Mouse (Mus musculus) neural tube, embryonic 11.5 days (tissue): ENCODE measurements around the gene Spink2. TPM values are rescaled to one million over a fixed set of nuclear protein-coding genes. Genes with fewer than 3 reads are reported as not detected.

ENCODE experiments used
- ATAC-seq: fragments of 200-750 bp; cut with Nextera tagmentation; 2 replicates; pipeline ENCODE4 v1.8.0; 2017; ENCODE audit warnings: moderate number of reproducible peaks, mild to moderate bottlenecking, moderate TSS enrichment, moderate library complexity; ENCODE audit not compliant: insufficient read depth, low FRiP score, low TSS enrichment
- DNase-seq: peaks from one replicate; pipeline ENCODE4 v3.0.0-alpha.2; 2015; ENCODE audit warnings: low spot score
- H3K27ac ChIP-seq: fragments of 300-500 bp; sonication (generic); 2 replicates; pipeline ENCODE4 v1.5.1; 2014; ENCODE audit warnings: low read depth, mild to moderate bottlenecking, low read length
- H3K27me3 ChIP-seq: fragments of 300-500 bp; sonication (generic); 2 replicates; pipeline ENCODE4 v1.6.1; 2014; ENCODE audit warnings: mild to moderate bottlenecking, low read length, mixed read lengths; ENCODE audit not compliant: control insufficient read depth, insufficient read depth
- H3K36me3 ChIP-seq: fragments of 300-500 bp; sonication (generic); 2 replicates; pipeline ENCODE4 v1.6.1; 2014; ENCODE audit warnings: mild to moderate bottlenecking, low read length, moderate library complexity, mixed read lengths; ENCODE audit not compliant: control insufficient read depth, insufficient read depth
- H3K4me1 ChIP-seq: fragments of 300-500 bp; sonication (generic); 2 replicates; pipeline ENCODE4 v1.6.1; 2014; ENCODE audit warnings: low read length, mixed read lengths; ENCODE audit not compliant: control insufficient read depth, insufficient read depth
- H3K4me2 ChIP-seq: fragments of 300-500 bp; sonication (generic); 2 replicates; pipeline ENCODE4 v1.6.1; 2014; ENCODE audit warnings: low read depth, mild to moderate bottlenecking, moderate library complexity
- H3K4me3 ChIP-seq: fragments of 300-500 bp; sonication (generic); 2 replicates; pipeline ENCODE4 v1.5.1; 2014; ENCODE audit warnings: low read depth, low read length
- H3K9ac ChIP-seq: fragments of 300-500 bp; sonication (generic); 2 replicates; pipeline ENCODE4 v1.6.1; 2014; ENCODE audit warnings: mild to moderate bottlenecking, low read length
- H3K9me3 ChIP-seq: fragments of 300-500 bp; sonication (generic); 2 replicates; pipeline ENCODE4 v1.6.1; 2016; ENCODE audit warnings: low read length; ENCODE audit not compliant: control insufficient read depth
- WGBS: fragments of 180-500 bp; shearing (Covaris S2); extraction: QIAGEN DNeasy Blood & Tissue Kit; methylation state at CpG from one replicate; pipeline ENCODE4 v1.1.7; 2014; 5-methylcytosine and 5-hydroxymethylcytosine counted together
- polyA plus RNA-seq: library from polyadenylated mRNA; unstranded; fragments of >200 nt; fragmentation: Nextera tagmentation; extraction: Ambion mirVana; gene quantifications from 2 replicates; pipeline ENCODE4 v1.2.1, GENCODE M21; 2014

Gene Spink2
- polyA plus RNA-seq, 1 experiment from 2014 or later, result 2.1 TPM

GRCm38 (mm10) chr5:77217724-77218123 lies 6.5 kb upstream of the Spink2 start:
- Histone ChIP-seq H3K4me1 (no peaks in the 10 kb centered on the region), H3K9ac (no peak overlapping the region), H3K27me3 (no peaks in the 10 kb centered on the region), H3K4me2 (no peak overlapping the region), H3K4me3 (no peak overlapping the region), H3K27ac (no peak overlapping the region), H3K36me3 (no peaks in the 10 kb centered on the region), H3K9me3 (no peaks in the 10 kb centered on the region)
- no peak for DNase-seq
- ATAC-seq, result no peak
- 15% methylated on average over 2 of the region's 2 CpGs for WGBS

DNA sequence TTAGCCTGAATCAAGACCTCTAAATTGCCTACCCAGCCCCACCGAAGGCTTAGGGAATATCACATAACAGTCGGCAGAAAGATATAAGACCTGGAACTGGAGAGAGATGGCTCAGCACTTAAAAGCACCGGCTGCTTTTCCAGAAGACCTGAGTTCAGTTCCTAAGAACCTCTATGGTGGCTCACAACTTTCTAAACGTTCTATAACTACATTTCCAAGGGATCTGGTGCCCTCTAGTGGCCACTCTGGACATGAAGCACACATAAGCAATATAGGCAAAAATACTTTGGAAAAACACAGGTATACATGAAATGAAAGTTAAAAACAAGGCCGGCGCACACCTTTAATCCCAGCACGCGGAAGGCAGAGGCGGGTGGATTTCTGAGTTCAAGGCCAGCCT lies 5.9 kb upstream of the Spink2 start:
- 15% methylated on average over 9 of the region's 9 CpGs for WGBS
- Histone ChIP-seq H3K27me3 (no peaks in the 10 kb centered on the region), H3K4me2 (no peak overlapping the region), H3K9ac (no peak overlapping the region), H3K36me3 (no peaks in the 10 kb centered on the region), H3K27ac (no peak overlapping the region), H3K4me1 (no peaks in the 10 kb centered on the region), H3K4me3 (no peak overlapping the region), H3K9me3 (no peaks in the 10 kb centered on the region)
- peak; percentile 81 for DNase-seq
- no peak for ATAC-seq

GRCm38 (mm10) chr5:77206134-77206533 lies 5.1 kb downstream of the Spink2 start:
- H3K4me2 ChIP-seq, result no peak overlapping the region
- ATAC-seq, result no peak
- peaks cover 1% of the 10 kb centered on the region; the same call in 1 of the 2 replicates for H3K4me1 ChIP-seq
- WGBS, result 58% methylated on average over 11 of the region's 11 CpGs
- no peaks in the 10 kb centered on the region for H3K9me3 ChIP-seq
- no peaks in the 10 kb centered on the region for H3K36me3 ChIP-seq
- DNase-seq, result peak; percentile 14
- no peak overlapping the region for H3K9ac ChIP-seq
- no peak overlapping the region for H3K4me3 ChIP-seq
- H3K27ac ChIP-seq, result no peak overlapping the region
- H3K27me3 ChIP-seq, result no peaks in the 10 kb centered on the region

DNA sequence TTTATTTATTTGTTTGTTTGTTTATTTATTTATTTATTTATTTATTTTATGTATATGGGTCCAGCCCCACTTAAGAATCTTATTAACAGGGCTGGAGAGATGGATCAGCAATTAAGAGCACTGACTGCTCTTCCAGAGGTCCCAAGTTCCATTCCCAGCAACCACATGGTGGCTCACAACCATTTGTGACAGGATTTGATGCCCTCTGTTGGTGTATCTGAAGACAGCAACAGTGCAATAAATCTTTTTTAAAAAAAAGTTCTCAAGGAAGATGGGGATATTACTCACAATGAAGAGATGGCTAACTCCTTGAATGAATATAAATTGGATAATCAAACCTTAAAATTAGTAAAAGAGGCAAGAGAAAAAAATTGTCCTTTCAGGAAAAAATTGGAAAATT lies 9.0 kb downstream of the Spink2 start:
- Histone ChIP-seq H3K4me1 (no peaks in the 10 kb centered on the region), H3K4me3 (no peak overlapping the region), H3K4me2 (no peak overlapping the region), H3K27ac (no peak overlapping the region), H3K27me3 (no peaks in the 10 kb centered on the region), H3K9me3 (no peaks in the 10 kb centered on the region), H3K36me3 (no peaks in the 10 kb centered on the region), H3K9ac (no peak overlapping the region)
- DNase-seq (no peak), ATAC-seq (no peak)

GRCm38 (mm10) chr5:77200695-77201094 lies 10.6 kb downstream of the Spink2 start:
- H3K27me3 ChIP-seq, result no peaks in the 10 kb centered on the region
- ATAC-seq, result no peak

GRCm38 (mm10) chr5:77193951-77194350 lies 17.3 kb downstream of the Spink2 start:
- Histone ChIP-seq H3K4me2 (no peak overlapping the region), H3K9ac (no peak overlapping the region), H3K36me3 (no peaks in the 10 kb centered on the region), H3K27ac (no peak overlapping the region), H3K9me3 (no peaks in the 10 kb centered on the region), H3K4me3 (no peak overlapping the region), H3K4me1 (no peaks in the 10 kb centered on the region), H3K27me3 (no peaks in the 10 kb centered on the region)
- ATAC-seq (no peak), DNase-seq (peak; percentile 53)
- 43% methylated on average over 3 of the region's 3 CpGs for WGBS

More at GRCm38 (mm10) chr5:77200695-77201094, 10.6 kb downstream of the Spink2 start:
- WGBS, result 76% methylated on average over 4 of the region's 4 CpGs
- Histone ChIP-seq H3K9ac (no peak overlapping the region), H3K36me3 (no peaks in the 10 kb centered on the region), H3K4me3 (no peak overlapping the region), H3K27ac (no peak overlapping the region), H3K9me3 (no peaks in the 10 kb centered on the region), H3K4me1 (no peaks in the 10 kb centered on the region), H3K4me2 (no peak overlapping the region)
- no peak for DNase-seq

- Histone ChIP-seq H3K4me3 (no peak overlapping the region), H3K9ac (no peak overlapping the region), H3K4me2 (no peak overlapping the region), H3K36me3 (no peaks in the 10 kb centered on the region), H3K27me3 (no peaks in the 10 kb centered on the region), H3K27ac (no peak overlapping the region), H3K9me3 (no peaks in the 10 kb centered on the region), H3K4me1 (no peaks in the 10 kb centered on the region)
- DNase-seq, result no peak
- no peak for ATAC-seq
- WGBS, result 87% methylated on average over 4 of the region's 4 CpGs
Measured at GRCm38 (mm10) chr5:77193266-77193665, 18.0 kb downstream of the Spink2 start.

GRCm38 (mm10) chr5:77191631-77192030 lies 19.6 kb downstream of the Spink2 start:
- no peaks in the 10 kb centered on the region for H3K9me3 ChIP-seq
- no peaks in the 10 kb centered on the region for H3K36me3 ChIP-seq
- no peak overlapping the region for H3K9ac ChIP-seq
- DNase-seq (no peak), ATAC-seq (no peak)
- H3K4me2 ChIP-seq, result no peak overlapping the region
- no peaks in the 10 kb centered on the region for H3K4me1 ChIP-seq
- no peak overlapping the region for H3K4me3 ChIP-seq
- 89% methylated on average over 1 of the region's 1 CpGs for WGBS
- H3K27ac ChIP-seq, result no peak overlapping the region
- H3K27me3 ChIP-seq, result no peaks in the 10 kb centered on the region

DNA sequence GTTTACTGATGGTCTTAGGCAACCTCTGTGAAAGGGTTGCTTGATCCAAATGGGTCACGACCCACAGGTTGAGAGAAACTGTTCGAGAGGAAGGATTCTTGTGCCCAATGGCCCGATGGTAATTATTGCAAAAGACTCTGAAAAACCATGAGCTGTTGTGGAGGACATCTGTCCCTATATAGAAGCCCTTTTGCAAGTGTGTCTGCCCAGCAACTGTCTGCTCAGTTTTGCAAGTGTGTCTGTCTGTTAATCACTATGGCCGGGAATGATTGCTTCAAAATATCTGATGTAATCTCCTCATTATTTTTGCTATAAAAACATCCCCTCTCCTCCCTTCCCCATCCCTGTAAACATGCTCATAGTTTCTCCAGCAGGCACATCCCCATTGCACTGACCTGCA lies 20.2 kb downstream of the Spink2 start:
- Histone ChIP-seq H3K4me3 (no peak overlapping the region), H3K27ac (no peak overlapping the region), H3K36me3 (no peaks in the 10 kb centered on the region), H3K4me1 (no peaks in the 10 kb centered on the region), H3K9ac (no peak overlapping the region), H3K9me3 (no peaks in the 10 kb centered on the region), H3K4me2 (no peak overlapping the region), H3K27me3 (no peaks in the 10 kb centered on the region)
- 88% methylated on average over 4 of the region's 4 CpGs for WGBS
- ATAC-seq (no peak), DNase-seq (no peak)
